Mouse (Mus musculus) kidney, adult 9 months (tissue): ENCODE measurements around the gene Sh3rf3.
"Not testable (repeated sequence)": the region's sequence is repeated elsewhere in the genome, so short reads cannot be mapped to it uniquely, and the experiment has no call there.

ENCODE experiments used
- DNase-seq: peaks from one replicate; pipeline ENCODE4 v3.0.0; 2022

Gene Sh3rf3

GRCm38 (mm10) chr10:58995132-58995531 is 182.0 kb downstream of the Sh3rf3 start:
- peak; percentile 2 for DNase-seq

- no peak for DNase-seq
Observed at GRCm38 (mm10) chr10:59002361-59002760, 189.2 kb downstream of the Sh3rf3 start.

- no peak for DNase-seq
Observed at GRCm38 (mm10) chr10:59011415-59011814, 198.3 kb downstream of the Sh3rf3 start.

- no peak for DNase-seq
Observed at GRCm38 (mm10) chr10:59013618-59014017, 200.5 kb downstream of the Sh3rf3 start.

- DNase-seq: no peak
Observed at GRCm38 (mm10) chr10:59019302-59019973, 206.3 kb downstream of the Sh3rf3 start.

- no peak for DNase-seq
Observed at GRCm38 (mm10) chr10:59050434-59050833, 237.3 kb downstream of the Sh3rf3 start.

GRCm38 (mm10) chr10:59056294-59056693 is 243.1 kb downstream of the Sh3rf3 start:
- no peak for DNase-seq

GRCm38 (mm10) chr10:59066804-59067203 is 253.6 kb downstream of the Sh3rf3 start:
- no peak for DNase-seq

GRCm38 (mm10) chr10:59072827-59073226 is 259.7 kb downstream of the Sh3rf3 start:
- DNase-seq: no peak

- no peak for DNase-seq
Observed at GRCm38 (mm10) chr10:59076681-59077080, 263.5 kb downstream of the Sh3rf3 start.

- peak; percentile 3 for DNase-seq
Observed at GRCm38 (mm10) chr10:59077909-59078308, 264.8 kb downstream of the Sh3rf3 start.

- no peak for DNase-seq
Observed at GRCm38 (mm10) chr10:59085604-59086003, 272.4 kb downstream of the Sh3rf3 start.

GRCm38 (mm10) chr10:59086578-59086977 is 273.4 kb downstream of the Sh3rf3 start:
- DNase-seq: no peak

- DNase-seq: peak; percentile 59
Observed at GRCm38 (mm10) chr10:59089861-59090621, 276.9 kb downstream of the Sh3rf3 start.

- no peak for DNase-seq
Observed at GRCm38 (mm10) chr10:59090622-59090971, 277.4 kb downstream of the Sh3rf3 start.

- DNase-seq: no peak
Observed at GRCm38 (mm10) chr10:59091556-59091955, 278.4 kb downstream of the Sh3rf3 start.

GRCm38 (mm10) chr10:59091988-59092387 is 278.8 kb downstream of the Sh3rf3 start:
- DNase-seq: no peak

- DNase-seq: not testable (repeated sequence)
Observed at GRCm38 (mm10) chr10:59103076-59103475, 289.9 kb downstream of the Sh3rf3 start.

GRCm38 (mm10) chr10:59104683-59105082 is 291.5 kb downstream of the Sh3rf3 start:
- DNase-seq: no peak

- no peak for DNase-seq
Observed at GRCm38 (mm10) chr10:59105885-59106284, 292.7 kb downstream of the Sh3rf3 start.

- peak; percentile 64 for DNase-seq
Observed at GRCm38 (mm10) chr10:59106644-59107043, 293.5 kb downstream of the Sh3rf3 start.

GRCm38 (mm10) chr10:59109015-59109414 is 295.9 kb downstream of the Sh3rf3 start:
- DNase-seq: peak; percentile 71

GRCm38 (mm10) chr10:59110386-59110785 is 297.2 kb downstream of the Sh3rf3 start:
- DNase-seq: no peak

GRCm38 (mm10) chr10:59112755-59113154 is 299.6 kb downstream of the Sh3rf3 start:
- no peak for DNase-seq
